Mouse (Mus musculus) adrenal gland, postnatal 10 days (tissue): ENCODE measurements around the gene Avpr1a. TPM values are rescaled to one million over a fixed set of nuclear protein-coding genes. Genes with fewer than 3 reads are reported as not detected.
A peak's percentile ranks its signal among the peaks of the same experiment; 100 is the strongest.

Source experiments
- DNase-seq: peaks from one replicate; pipeline ENCODE4 v3.0.0; 2021; ENCODE audit warnings: mixed read lengths
- long read RNA-seq, 2 experiments: library from polyadenylated mRNA; stranded (forward); transcript quantifications; one replicate each; pipeline ENCODE4 v2.0.0; 2021
- total RNA-seq, 2 experiments: library from RNA; stranded (reverse); gene quantifications; 2 replicates each; pipeline ENCODE4 v1.2.3; 2021

Avpr1a gene
- 10 to 100 TPM in 1 of 2 experiments, 1 to 10 TPM in 1; 6.1 to 12.1 TPM for total RNA-seq
- long read RNA-seq, experiment 1, transcript Avpr1a-201 (2 exons, 2,670 nt): major isoform, 36 of 39 reads
- long read RNA-seq, experiment 1, partial matches to known transcripts: 3 of 39 reads
- long read RNA-seq, experiment 1, other reads (novel, unspliced or antisense): 0 of 39 reads
- long read RNA-seq, experiment 2, transcript Avpr1a-201 (2 exons, 2,670 nt): major isoform, 7 of 8 reads
- long read RNA-seq, experiment 2, partial matches to known transcripts: 0 of 8 reads
- long read RNA-seq, experiment 2, other reads (novel, unspliced or antisense): 1 of 8 reads

- DNase-seq: peak; percentile 30
Measured at GRCm38 (mm10) chr10:122447861-122448716, at the start of gene Avpr1a. TSS of gene Avpr1a (plus strand) at chr10:122448499.

DNA sequence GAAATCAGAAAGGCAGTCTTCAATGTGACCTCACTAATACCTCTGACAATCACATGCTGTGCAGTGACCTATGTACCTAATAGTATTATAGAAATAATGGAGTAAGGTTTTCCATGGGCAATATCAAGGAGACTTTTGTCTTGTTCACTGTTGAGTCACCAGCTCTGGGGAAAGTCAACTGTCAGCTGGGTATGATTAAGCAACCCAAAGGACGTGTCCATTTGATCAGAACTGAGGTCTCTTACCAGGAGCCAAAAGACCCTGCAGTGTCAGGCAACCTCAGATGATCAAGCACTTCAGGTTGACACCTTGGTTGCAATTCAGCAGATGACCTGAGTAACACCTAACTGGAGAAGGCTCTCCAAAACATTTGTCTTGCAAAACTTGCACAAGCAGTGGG is 46.0 kb upstream of the Avpr1a start:
- DNase-seq: no peak

DNA sequence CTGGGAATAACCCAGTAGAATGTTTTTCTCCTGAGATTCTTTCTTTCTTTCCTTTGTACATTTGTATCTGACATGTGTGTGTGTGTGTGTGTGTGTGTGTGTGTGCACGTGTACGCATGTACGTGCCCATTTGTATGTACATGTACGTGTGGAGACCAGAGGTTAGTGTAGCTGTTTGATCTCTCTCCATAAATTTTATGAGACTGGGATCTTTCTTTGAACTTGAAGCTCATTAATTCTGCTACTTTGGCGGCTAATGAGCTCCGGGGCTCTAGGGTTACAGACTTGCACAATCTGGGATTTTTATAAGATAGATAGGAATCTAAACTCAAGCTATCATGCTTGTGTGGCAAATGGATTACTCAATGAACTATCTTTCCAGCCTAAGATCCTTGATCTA is 42.0 kb upstream of the Avpr1a start:
- no peak for DNase-seq

DNA sequence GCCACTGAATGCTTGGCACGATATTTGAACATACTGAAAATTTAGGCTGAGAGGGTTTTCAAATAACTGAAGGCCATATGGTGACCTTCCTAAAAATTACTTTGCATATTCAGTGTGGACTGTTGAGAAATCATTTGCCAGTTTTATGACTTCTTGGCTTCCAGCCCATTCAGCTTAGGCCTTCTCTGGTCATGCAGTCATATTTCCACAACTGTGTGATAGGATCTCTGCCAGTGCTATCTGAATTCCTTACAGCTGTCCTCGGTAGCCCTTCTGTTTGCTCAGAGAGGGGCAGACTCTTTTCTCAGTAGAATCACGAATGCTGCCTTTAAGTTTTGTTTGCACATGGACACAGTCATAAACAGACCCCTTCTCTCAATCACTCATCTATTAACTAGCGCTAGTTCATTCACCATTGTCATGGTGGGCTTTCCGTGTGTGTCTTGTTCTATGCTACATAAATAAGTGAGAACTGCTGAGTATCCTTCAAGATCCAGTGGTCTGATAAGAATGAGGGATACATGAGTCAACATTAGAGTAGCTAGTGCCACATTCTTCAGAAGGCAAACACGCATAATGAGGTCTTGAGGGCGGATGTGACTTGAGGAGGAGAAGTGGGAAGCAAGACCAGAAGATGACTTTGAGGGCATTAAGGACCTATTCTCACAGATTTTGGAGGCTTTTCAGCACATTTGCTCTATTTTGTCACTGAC is 39.4 kb upstream of the Avpr1a start:
- peak; percentile 52 for DNase-seq

GRCm38 (mm10) chr10:122410791-122411190 is 37.5 kb upstream of the Avpr1a start:
- DNase-seq: no peak

GRCm38 (mm10) chr10:122432690-122433089 is 15.6 kb upstream of the Avpr1a start:
- no peak for DNase-seq

DNA sequence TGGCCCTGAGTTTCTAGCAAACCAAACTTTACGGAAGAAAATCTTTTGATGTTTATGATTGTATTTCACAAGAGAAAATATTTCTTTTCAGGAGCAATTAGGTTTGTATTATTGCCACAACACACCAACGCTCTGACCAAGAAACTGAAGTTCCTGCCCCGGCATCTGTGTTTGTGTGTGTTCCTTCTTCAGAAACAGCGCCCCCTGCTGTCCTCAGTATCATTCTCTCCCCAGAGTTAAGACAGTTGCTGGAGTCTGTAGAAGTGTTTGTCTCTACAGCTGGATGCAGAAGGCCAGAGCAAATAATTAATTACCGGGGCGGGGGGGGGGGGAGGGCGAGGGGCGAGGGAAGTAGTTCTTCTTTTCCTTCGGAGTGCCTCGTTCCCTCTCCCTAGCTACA is 1.0 kb upstream of the Avpr1a start:
- DNase-seq: peak; percentile 89

- peak; percentile 41 for DNase-seq
Measured at GRCm38 (mm10) chr10:122448717-122449611, 665 bp downstream of the Avpr1a start.

- no peak for DNase-seq
Measured at GRCm38 (mm10) chr10:122449856-122450255, 1.6 kb downstream of the Avpr1a start.

- no peak for DNase-seq
Measured at GRCm38 (mm10) chr10:122453466-122453865, 5.2 kb downstream of the Avpr1a start.

GRCm38 (mm10) chr10:122455793-122456192 is 7.5 kb downstream of the Avpr1a start:
- DNase-seq: no peak

DNA sequence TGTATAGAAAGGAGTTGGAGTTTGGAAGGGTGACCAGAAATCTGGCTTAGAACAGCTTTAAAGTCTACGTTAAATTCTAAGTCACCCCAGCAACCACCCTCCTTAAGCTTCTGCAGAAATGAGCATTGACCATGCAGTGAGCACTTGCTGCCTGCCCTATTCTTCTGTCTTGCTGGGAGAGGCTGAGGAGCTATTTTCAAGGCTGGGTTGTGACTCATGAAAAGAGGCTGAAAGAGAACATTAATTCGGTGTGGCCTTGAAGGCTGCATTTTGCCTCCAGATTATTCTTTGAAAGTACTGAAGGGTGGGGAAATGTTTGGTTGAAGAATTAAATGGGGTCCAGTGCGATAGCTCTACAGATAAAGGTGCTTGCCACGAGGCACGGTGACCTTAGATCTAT is 28.5 kb downstream of the Avpr1a start:
- peak; percentile 10 for DNase-seq

DNA sequence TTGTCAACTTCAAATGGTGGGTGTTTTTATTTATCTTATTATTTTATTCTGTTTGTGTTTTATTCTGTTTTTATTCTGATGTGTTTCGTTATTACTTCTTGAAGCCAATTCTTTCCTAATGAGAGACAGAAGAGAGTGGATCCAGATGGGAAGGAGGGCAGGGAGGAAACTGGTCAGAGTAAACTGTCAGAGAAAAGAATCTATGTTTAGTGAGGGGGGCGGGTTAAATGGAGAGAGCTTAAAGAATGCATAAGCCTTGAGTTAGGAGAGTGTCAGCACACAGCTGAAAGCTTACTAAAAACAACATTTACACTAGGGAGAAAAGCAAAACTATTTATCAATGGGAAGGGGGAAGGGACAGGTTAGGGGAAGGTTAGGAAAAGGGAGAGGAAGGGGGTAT is 50.3 kb downstream of the Avpr1a start:
- no peak for DNase-seq

DNA sequence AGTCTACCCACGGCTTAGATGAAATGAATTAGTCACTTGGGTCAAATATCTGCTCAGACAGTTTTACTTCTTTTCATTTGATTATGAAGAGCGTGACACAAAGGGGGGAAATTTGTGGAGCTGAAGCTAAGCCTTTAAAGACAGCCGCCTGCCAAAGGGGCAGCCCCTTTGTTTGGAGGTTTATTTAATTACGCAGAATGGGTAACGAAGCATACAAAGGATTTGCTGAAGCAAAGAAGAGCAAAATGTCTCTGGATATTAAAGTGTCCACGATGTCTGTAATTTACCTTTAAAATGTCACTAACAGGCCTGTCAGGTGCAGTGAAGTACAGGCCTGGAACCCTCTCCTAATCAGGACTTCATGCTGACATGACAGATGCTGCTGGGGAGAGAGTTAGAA is 51.0 kb downstream of the Avpr1a start:
- DNase-seq: no peak

Other genes with a start within 250 kb of the Avpr1a start
- gene Ppm1h, start 230.3 kb downstream of the Avpr1a start, total RNA-seq: 10 to 100 TPM; 13.0 to 15.7 TPM